Mouse (Mus musculus): ENCODE data around the gene Cln5.

Cln5 gene

DNA sequence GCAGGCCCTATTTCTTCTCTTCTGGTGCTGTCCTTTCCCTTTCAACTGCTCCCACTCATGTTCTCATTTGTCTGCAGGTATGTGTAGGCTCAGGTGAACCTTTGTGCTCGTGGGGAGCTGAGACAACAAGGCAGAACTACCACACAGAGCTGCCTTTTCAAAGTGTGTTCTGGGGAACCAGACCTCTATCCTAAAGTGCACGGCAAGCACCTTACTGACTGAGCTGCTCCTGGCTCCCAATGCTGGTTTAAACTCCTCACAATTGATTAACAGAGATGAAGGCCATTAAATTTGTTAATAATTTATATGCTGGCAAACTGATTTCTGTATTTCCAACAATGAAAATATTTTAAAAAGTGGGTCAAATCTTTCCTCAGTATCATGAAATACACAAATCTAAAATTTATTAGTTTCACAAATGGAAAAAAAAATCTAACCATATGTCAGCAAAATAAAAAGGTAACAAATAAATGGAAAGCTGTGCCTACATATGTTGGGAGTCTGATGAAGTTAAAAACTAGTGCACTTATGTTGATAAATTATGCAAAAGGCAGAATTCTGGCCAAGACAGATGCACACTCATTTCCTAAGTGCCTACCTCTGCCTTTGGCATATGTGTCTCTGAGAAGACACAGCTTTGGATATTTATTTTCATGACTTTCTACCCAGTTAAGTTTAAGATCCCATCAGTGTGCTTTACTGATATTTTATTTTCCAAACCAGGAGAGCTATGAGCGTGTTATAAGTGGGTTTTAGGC, 42.8 kb downstream of the Cln5 start:
- DNase-seq (ENCODE audit: low spot score), result no peak

DNA sequence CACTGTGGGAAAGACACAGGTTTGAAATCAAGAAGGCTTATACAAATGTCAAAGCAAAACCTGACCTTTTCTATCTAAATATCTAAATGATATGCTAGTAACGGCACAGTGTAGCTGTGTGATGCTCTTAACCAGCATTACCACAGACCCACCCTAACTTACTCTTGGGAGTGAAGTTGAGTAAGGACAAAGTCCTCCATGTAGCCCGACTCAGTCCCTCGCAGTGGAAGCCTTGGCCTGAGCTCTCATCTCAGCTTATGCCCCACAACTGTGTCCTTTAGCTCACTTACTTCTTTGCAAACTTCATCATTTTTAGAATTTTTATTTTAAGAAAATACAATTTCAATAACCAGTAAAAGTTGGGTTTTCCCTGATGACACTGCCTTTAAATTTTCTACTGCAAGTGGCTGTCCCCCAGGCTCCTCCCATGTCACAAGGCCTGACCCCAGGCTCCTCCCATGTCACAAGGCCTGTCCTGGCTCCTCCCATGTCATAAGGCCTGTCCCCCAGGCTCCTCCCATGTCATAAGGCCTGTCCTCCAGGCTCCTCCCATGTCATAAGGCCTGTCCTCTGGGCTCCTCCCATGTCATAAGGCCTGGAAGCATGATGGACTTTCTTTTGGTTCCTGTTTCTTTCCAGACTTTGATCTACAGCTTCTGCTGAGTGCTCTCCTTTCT, 45.1 kb downstream of the Cln5 start:
- DNase-seq (ENCODE audit: low spot score), result no peak

DNA sequence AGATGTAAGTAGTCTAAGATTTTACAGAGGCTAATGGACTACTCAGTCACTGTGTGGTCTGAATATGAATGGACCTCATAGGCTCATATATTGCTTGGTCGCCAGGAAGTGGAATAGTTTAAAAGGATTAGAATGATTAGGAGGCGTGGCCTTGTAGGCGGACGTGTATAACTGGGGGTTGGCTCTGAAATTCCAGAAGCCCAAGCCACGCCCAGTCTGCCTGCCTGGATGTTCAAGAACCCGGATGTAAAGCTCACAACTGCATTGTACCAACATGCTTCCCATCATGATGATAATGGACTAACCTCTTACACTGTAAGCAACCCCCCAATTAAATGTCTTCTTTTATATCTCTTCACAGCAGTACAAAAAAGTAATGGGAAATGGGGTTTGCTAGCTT, 55.7 kb downstream of the Cln5 start:
- DNase-seq (ENCODE audit: low spot score), result no peak

Data from ovary, postnatal 10 days (tissue).